9 mouse cellular contexts compared by ENCODE assay signal in the genomic region with DNA sequence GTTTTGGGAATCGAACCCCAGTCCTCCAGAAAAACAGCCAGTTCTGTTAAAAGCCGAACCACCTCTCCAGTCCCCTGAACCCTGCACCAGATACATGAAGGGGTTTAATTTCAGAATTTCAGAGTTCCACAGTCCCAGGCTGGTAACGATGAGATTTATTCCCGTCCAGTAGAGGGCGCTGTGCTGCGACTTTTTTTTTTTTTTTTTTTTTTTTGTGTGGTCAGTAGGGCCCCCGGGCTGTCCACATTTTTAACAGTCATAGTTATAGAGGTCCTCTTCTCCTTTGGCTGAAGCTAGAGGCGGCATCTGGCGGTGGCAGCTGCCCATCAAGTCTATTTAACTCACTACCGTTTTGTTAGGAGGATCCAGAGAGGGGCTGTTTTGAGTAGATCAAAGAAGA. TPM values are rescaled to one million over a fixed set of nuclear protein-coding genes. Genes with fewer than 3 reads are reported as not detected.
A peak's percentile ranks its signal among the peaks of the same experiment; 100 is the strongest.
DNase-seq lines count a peak whose midpoint lies in the region; ATAC-seq and TF ChIP-seq lines count a peak whose summit lies in the region.
"Had no signal": no experiment of that assay in that cellular context is flagged by ENCODE, and none has a peak within 500 bp of the region (broad histone marks: within the 10 kb centered on the region; RNA-seq: fewer than 3 reads in every experiment).

No protein-coding gene starts in this region.

- peak; percentile 63 for TF ChIP-seq CTCF in left cerebral cortex, adult 2 months (IDR thresholded peaks at IDR 0.05)
- peak; percentile 65; the same call in 1 of the 2 replicates for TF ChIP-seq CTCF in brain, embryonic 14.5 days (IDR thresholded peaks at IDR 0.05; ENCODE audit: borderline replicate concordance, extremely low read depth, insufficient read depth, insufficient read length)

- no peak overlapping the region for H3K4me3 ChIP-seq in left cerebral cortex, adult 2 months
- H3K4me3 ChIP-seq: limb, embryonic 15.5 days had no signal

- peak; percentile 47 for ATAC-seq in megakaryocyte progenitor cell, adult 5-6 weeks (replicated peaks; ENCODE audit: poor library complexity)

- peak; percentile 28 for DNase-seq in adrenal gland, postnatal 14 days
- no peak for DNase-seq in adrenal gland, adult 2 months
- DNase-seq in left cerebral cortex, adult 2 months (ENCODE audit: extremely low spot score in 1 of 2, low spot score in 2 of 2): no peak
- DNase-seq in left cerebral cortex, postnatal 10 days (ENCODE audit: extremely low spot score in 1 of 2, low spot score in 2 of 2): no peak
- DNase-seq in brain, embryonic 14.5 days (ENCODE audit: low read depth): no peak
- no peak for DNase-seq in left cerebral cortex, adult 9 months (ENCODE audit: low spot score in 2 of 2)
- no peak for DNase-seq in gastrocnemius, postnatal 25 days

- intact Hi-C loops in left cerebral cortex, adult 2 months (cut with DNase I): no loop called here
- intact Hi-C loops in left cerebral cortex, postnatal 10 days (cut with DNase I): no loop called here

- H3K27ac ChIP-seq in left cerebral cortex, adult 2 months: no peak overlapping the region
- H3K27ac ChIP-seq: limb, embryonic 15.5 days had no signal

- no peak for TF ChIP-seq POLR2A in brain, embryonic 14.5 days (IDR thresholded peaks at IDR 0.05; ENCODE audit: borderline replicate concordance, extremely low read depth, insufficient read depth, insufficient read length, poor library complexity, severe bottlenecking)

RNA-seq across cellular contexts. Expression of a gene that starts 37.1 kb away (rescaled TPM):
- total RNA-seq in adrenal gland, postnatal 14 days (2021): 325 and 351 TPM in 2 replicates
- total RNA-seq in adrenal gland, adult 2 months (2021): 100 to 1,000 TPM; 109 to 291 TPM
- 15.8 and 16.8 TPM in 2 replicates for polyA plus RNA-seq in adrenal gland, adult 2 months (2012; rRNA removed)
- total RNA-seq in left cerebral cortex, adult 2 months (2021): 10 to 100 TPM; 87.8 to 99.8 TPM
- 100 to 1,000 TPM; 181 to 183 TPM for total RNA-seq in left cerebral cortex, postnatal 10 days (2021)
- polyA plus RNA-seq in brain, embryonic 14.5 days (2012; rRNA removed): 528 and 637 TPM in 2 replicates
- total RNA-seq in megakaryocyte progenitor cell, adult 5-6 weeks (2015): 2,294 and 2,610 TPM in 2 replicates
- total RNA-seq in megakaryocyte progenitor cell, adult 5-6 weeks (2017): 1,024 and 1,057 TPM in 2 replicates
- 10 to 100 TPM; 47.8 to 48.9 TPM for total RNA-seq in gastrocnemius, postnatal 25 days (2021)

RNA-seq across cellular contexts. Expression of a gene that starts 43.8 kb away (rescaled TPM):
- 17.9 and 19.9 TPM in 2 replicates for total RNA-seq in adrenal gland, postnatal 14 days (2021)
- total RNA-seq in adrenal gland, adult 2 months (2021): 10 to 100 TPM; 12.2 to 16.6 TPM
- 19.3 and 20.6 TPM in 2 replicates for polyA plus RNA-seq in adrenal gland, adult 2 months (2012; rRNA removed)
- total RNA-seq in left cerebral cortex, adult 2 months (2021): 10 to 100 TPM; 11.8 to 12.6 TPM
- total RNA-seq in left cerebral cortex, postnatal 10 days (2021): 10 to 100 TPM; 11.0 to 15.2 TPM
- 15.8 and 20.1 TPM in 2 replicates for polyA plus RNA-seq in brain, embryonic 14.5 days (2012; rRNA removed)
- total RNA-seq in megakaryocyte progenitor cell, adult 5-6 weeks (2015): 96.7 and 112 TPM in 2 replicates
- 126 and 160 TPM in 2 replicates for total RNA-seq in megakaryocyte progenitor cell, adult 5-6 weeks (2017)
- total RNA-seq in gastrocnemius, postnatal 25 days (2021): 1 to 10 TPM; 4.0 to 4.3 TPM
